Mouse (Mus musculus) intestine, postnatal 0 days (tissue): ENCODE measurements at regions not wholly inside any gene's neighbourhood (a gene's known extent, or its start where the extent isn't known, plus 50 kb on each side); places are given as distances from the start of the nearest gene placed in this dataset.

ENCODE experiments used
- ATAC-seq: fragments of 200-750 bp; cut with Nextera tagmentation; 2 replicates; pipeline ENCODE4 v1.8.0; 2017; ENCODE audit warnings: mild to moderate bottlenecking, moderate TSS enrichment, moderate library complexity
- H3K27ac ChIP-seq: fragments of 300-500 bp; sonication (generic); 2 replicates; pipeline ENCODE4 v1.5.1; 2014; ENCODE audit warnings: mild to moderate bottlenecking, low read depth, low read length, moderate library complexity
- H3K27me3 ChIP-seq: fragments of 300-500 bp; sonication (generic); replicated peaks from 2 replicates; pipeline ENCODE4 v1.6.1; 2014; ENCODE audit warnings: low read length, mixed read lengths; ENCODE audit not compliant: control insufficient read depth, insufficient read depth
- H3K36me3 ChIP-seq: fragments of 300-500 bp; sonication (generic); 2 replicates; pipeline ENCODE4 v1.6.1; 2014; ENCODE audit warnings: mild to moderate bottlenecking, moderate library complexity; ENCODE audit not compliant: control insufficient read depth, insufficient read depth
- H3K4me1 ChIP-seq: fragments of 300-500 bp; sonication (generic); replicated peaks from 2 replicates; pipeline ENCODE4 v1.6.1; 2014; ENCODE audit warnings: antibody characterized with exemption, low read length, mixed read lengths; ENCODE audit not compliant: control insufficient read depth, insufficient read depth
- H3K4me2 ChIP-seq: fragments of 300-500 bp; sonication (generic); replicated peaks from 2 replicates; pipeline ENCODE4 v1.6.1; 2014; ENCODE audit warnings: low read depth, mild to moderate bottlenecking, moderate library complexity
- H3K4me3 ChIP-seq: fragments of 300-500 bp; sonication (generic); 2 replicates; pipeline ENCODE4 v1.5.1; 2014; ENCODE audit warnings: low read depth, low read length
- H3K9ac ChIP-seq: fragments of 300-500 bp; sonication (generic); 2 replicates; pipeline ENCODE4 v1.6.1; 2014; ENCODE audit warnings: mild to moderate bottlenecking, low read depth, low read length
- H3K9me3 ChIP-seq: fragments of 300-500 bp; sonication (generic); 2 replicates; pipeline ENCODE4 v1.6.1; 2016; ENCODE audit warnings: mixed run types; ENCODE audit not compliant: control insufficient read depth
- CTCF ChIP-seq: sonication (generic); IDR thresholded peaks from 2 replicates; pipeline ENCODE4 v1.5.1; 2016; ENCODE audit warnings: low read depth, mild to moderate bottlenecking, control low read depth, antibody characterized with exemption, moderate library complexity
- WGBS: fragments of 180-500 bp; shearing (Covaris S2); extraction: QIAGEN DNeasy Blood & Tissue Kit; methylation state at CpG from one replicate; pipeline ENCODE4 v1.1.7; 2014; 5-methylcytosine and 5-hydroxymethylcytosine counted together

DNA sequence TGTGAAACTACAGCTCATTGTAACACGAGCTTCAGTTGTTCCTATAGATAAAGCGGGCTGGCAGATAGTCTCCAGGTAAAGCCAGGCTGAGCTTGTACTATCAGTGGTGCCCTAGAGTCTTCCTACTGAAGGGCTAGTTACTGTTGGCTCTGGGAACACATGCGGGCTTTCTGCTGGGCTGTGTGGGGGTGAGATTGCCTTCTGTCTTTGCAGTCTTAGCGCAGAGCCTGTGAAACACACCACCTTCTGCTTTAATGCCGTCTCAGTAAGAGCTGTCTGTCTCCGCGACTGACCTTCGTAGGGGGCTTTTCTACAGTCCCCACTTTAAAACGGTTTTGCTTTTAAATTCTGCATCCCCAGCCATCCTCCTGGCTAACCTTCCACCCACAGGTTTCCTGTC, 76.7 kb downstream of the Trim29 start:
- no peak overlapping the region for H3K9ac ChIP-seq
- WGBS, result 68% methylated on average over 9 of the region's 9 CpGs
- no peak overlapping the region for H3K4me2 ChIP-seq

DNA sequence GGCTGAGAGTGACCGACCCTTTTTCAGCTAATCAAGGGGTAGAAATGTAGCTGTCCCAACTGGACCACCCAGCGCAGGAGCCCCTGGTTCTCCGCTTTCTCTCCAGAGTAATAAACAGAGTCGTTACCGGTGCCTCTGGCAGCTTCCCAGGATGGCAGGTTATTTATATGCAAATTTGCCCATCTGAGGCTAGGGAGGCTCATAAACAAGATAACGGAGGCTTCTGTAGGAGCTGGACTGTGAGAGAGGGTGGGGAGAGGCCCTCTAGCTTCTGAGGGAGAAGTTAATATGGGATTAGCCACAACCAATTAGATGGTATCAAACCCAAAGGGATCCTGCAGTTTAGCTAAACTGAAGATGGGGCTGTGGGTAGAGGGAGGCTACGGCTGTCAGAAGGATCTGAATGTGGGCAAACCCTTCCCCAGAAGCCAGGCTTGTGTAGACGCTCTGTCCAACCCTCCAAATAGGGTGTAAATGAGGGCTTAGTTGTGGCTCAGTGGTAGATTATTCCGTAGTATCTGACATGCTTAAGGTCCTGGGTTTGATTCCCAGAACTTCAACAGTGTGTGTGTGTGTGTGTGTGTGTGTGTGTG, 78.9 kb downstream of the Trim29 start:
- no peak for TF ChIP-seq CTCF
- ATAC-seq, result no peak

More for the DNA sequence above, 76.7 kb downstream of the Trim29 start:
- no peak overlapping the region for H3K27ac ChIP-seq
- H3K9me3 ChIP-seq, result no peaks in the 10 kb centered on the region
- H3K36me3 ChIP-seq, result no peaks in the 10 kb centered on the region
- no peaks in the 10 kb centered on the region for H3K4me1 ChIP-seq
- 0 out of 2 replicates have a peak, but pooled peaks cover 3% of the 10 kb centered on the region for H3K27me3 ChIP-seq
- no peak for TF ChIP-seq CTCF
- ATAC-seq, result no peak
- H3K4me3 ChIP-seq, result no peak overlapping the region

DNA sequence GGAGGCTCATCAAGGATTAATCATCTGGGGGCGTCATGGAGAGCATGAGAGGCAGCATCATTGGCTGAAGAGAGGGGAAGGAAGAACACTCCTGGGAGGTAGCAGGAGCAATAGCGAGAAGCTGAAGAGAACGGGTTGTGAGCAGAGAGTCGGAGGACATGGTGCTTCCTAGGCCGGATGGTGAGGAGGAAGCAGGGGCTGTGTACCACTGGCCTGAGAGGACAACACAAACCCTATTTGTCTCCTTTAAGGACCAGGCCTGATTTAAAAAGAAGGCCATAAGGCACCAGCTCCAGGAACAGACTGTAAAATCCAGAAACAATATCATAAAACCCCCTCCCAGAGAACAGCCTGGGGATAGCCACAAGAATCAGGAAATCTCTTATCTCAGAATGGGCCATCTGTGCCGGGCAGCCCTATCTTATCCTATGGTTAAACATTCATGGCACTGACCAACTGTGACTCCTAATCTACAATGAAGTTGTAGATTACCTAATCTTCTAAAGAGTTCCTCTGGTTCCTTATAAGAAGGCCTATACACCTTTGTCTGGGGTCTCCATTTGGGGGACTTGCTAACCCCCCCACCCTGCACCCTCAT, 81.9 kb downstream of the Trim29 start:
- H3K27me3 ChIP-seq, result no peaks in the 10 kb centered on the region
- no peak overlapping the region for H3K9ac ChIP-seq
- H3K4me2 ChIP-seq, result no peak overlapping the region
- H3K27ac ChIP-seq, result no peak overlapping the region
- no peaks in the 10 kb centered on the region for H3K4me1 ChIP-seq
- 42% methylated on average over 6 of the region's 6 CpGs for WGBS
- no peaks in the 10 kb centered on the region for H3K36me3 ChIP-seq
- no peaks in the 10 kb centered on the region for H3K9me3 ChIP-seq
- no peak overlapping the region for H3K4me3 ChIP-seq
- no peak for ATAC-seq
- no peak for TF ChIP-seq CTCF

More for the DNA sequence above, 78.9 kb downstream of the Trim29 start:
- Histone ChIP-seq H3K36me3 (no peaks in the 10 kb centered on the region), H3K27ac (no peak overlapping the region), H3K27me3 (0 out of 2 replicates have a peak, but pooled peaks cover 3% of the 10 kb centered on the region), H3K4me2 (no peak overlapping the region), H3K9me3 (no peaks in the 10 kb centered on the region), H3K4me1 (no peaks in the 10 kb centered on the region), H3K9ac (no peak overlapping the region), H3K4me3 (no peak overlapping the region)
- 46% methylated on average over 9 of the region's 9 CpGs for WGBS

DNA sequence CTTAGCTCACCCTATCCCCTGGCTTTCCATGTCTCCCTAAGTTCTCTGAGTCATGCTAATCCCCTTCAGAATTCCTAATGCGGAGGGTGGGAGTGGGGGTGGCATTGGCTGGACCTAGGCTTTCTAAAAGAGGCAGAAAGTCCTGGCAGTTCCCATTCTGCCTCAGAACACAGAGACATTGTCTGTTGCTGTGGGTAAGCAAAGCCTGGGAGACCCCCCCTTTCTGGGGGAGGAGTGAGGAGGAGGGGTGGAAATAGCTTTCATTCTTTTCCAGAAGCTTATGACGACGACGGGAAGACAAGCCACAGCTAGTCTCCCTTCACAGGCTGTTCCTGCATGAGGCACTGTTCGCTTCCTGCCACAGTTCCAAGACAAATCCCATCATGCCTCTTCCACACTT, 83.6 kb downstream of the Trim29 start:
- Histone ChIP-seq H3K27ac (no peak overlapping the region), H3K4me2 (no peak overlapping the region), H3K4me3 (no peak overlapping the region), H3K9ac (no peak overlapping the region), H3K36me3 (no peaks in the 10 kb centered on the region), H3K9me3 (no peaks in the 10 kb centered on the region), H3K27me3 (no peaks in the 10 kb centered on the region), H3K4me1 (no peaks in the 10 kb centered on the region)
- no peak; the same call in 1 of the 2 replicates for TF ChIP-seq CTCF
- ATAC-seq, result no peak
- 56% methylated on average over 5 of the region's 5 CpGs for WGBS

DNA sequence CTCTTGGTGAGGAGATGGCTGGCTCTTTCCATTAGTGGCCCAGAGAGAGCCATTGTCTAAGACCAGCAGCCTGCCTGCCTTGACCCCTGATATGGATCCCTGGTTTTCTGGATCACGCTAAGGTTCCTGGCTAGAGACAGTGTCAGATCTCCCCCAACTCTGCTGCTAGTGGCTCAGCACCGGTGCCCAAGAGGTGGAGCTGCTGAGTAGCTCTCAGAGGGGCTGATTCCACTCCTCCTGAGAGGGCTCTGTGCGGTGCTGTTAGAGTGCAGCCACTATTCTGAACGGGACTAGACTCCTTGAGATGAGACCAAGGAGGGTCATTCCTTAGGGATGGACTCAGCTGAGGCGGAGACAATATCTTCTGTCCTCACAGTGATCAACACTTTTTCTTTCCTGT, 84.6 kb downstream of the Trim29 start:
- Histone ChIP-seq H3K4me3 (no peak overlapping the region), H3K36me3 (no peaks in the 10 kb centered on the region), H3K9me3 (no peaks in the 10 kb centered on the region), H3K27me3 (no peaks in the 10 kb centered on the region), H3K4me2 (no peak overlapping the region), H3K9ac (no peak overlapping the region), H3K4me1 (no peaks in the 10 kb centered on the region), H3K27ac (no peak overlapping the region)
- 54% methylated on average over 5 of the region's 5 CpGs for WGBS
- TF ChIP-seq CTCF, result peak; percentile 49
- no peak for ATAC-seq

DNA sequence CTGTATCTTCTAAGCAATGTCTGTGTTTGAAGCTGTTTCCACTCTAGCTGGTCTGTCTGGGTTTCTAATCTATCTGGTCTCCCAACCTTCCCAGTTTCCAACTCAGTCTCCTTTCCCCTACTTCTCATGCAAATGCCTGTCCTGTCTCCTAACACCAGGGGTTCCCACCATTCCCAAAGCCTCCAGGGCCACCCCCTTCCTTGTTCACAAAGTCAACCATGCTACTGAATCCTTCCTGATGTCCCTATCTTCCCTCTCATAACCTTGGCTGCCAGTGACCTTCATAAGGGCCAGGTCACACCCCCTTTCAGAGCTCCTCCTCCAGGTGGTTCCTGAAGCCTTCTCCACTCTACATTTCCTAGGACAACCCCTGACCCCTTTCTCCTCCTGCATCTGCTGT, 85.9 kb downstream of the Trim29 start:
- H3K4me1 ChIP-seq, result no peaks in the 10 kb centered on the region
- no peak overlapping the region for H3K9ac ChIP-seq
- H3K36me3 ChIP-seq, result no peaks in the 10 kb centered on the region
- no peak overlapping the region for H3K4me3 ChIP-seq
- no peak overlapping the region for H3K27ac ChIP-seq
- H3K27me3 ChIP-seq, result no peaks in the 10 kb centered on the region
- no peaks in the 10 kb centered on the region for H3K9me3 ChIP-seq
- no peak for ATAC-seq
- TF ChIP-seq CTCF, result no peak
- H3K4me2 ChIP-seq, result no peak overlapping the region
